Mouse (Mus musculus) G1E (cell line): ENCODE results near the gene Rgs10.
"Not testable (repeated sequence)": the region's sequence is repeated elsewhere in the genome, so short reads cannot be mapped to it uniquely, and the experiment has no call there.

Experiments used
- CTCF ChIP-seq: IDR thresholded peaks from 2 replicates; pipeline ENCODE4 v1.5.1; 2012; ENCODE audit warnings: low read depth, low read length, inconsistent platforms, mixed read lengths
- GATA1 ChIP-seq: IDR thresholded peaks from 2 replicates; pipeline ENCODE4 v1.6.1; 2012; ENCODE audit warnings: borderline replicate concordance, low read length, inconsistent platforms, mixed read lengths
- GATA2 ChIP-seq: IDR thresholded peaks from 2 replicates; pipeline ENCODE4 v1.6.1; 2012; ENCODE audit warnings: low read depth, low read length, inconsistent platforms, borderline replicate concordance
- POLR2AphosphoS5 ChIP-seq: IDR thresholded peaks from 2 replicates; pipeline ENCODE4 v1.6.1; 2012; ENCODE audit warnings: low read depth, low read length, inconsistent platforms; ENCODE audit not compliant: insufficient replicate concordance
- TAL1 ChIP-seq: conservative IDR thresholded peaks from 2 replicates; pipeline ENCODE4 v1.6.1; 2012; ENCODE audit warnings: low read depth, low read length, inconsistent platforms, mixed read lengths

DNA sequence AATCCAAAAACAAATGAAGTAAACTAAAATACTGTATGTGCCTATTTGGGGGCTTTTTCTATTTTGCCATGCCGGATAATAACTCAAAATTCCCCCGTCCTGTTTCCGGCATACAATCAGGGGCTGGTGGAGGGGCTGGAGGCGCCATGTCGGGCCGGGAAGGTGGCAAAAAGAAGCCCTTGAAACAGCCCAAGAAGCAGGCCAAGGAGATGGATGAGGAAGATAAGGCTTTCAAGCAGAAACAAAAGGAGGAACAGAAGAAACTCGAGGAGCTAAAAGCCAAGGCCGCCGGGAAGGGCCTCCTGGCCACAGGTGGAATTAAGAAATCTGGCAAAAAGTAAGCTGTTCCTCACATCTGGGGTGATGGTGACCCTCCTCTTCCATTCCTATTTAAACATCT lies 78.2 kb downstream of the Rgs10 start:
- TF ChIP-seq CTCF, TAL1, GATA1, GATA2, POLR2AphosphoS5: not testable (repeated sequence)
